Mouse (Mus musculus) liver, postnatal 0 days (tissue): ENCODE data around the gene Ngly1. TPM values are rescaled to one million over a fixed set of nuclear protein-coding genes. Genes with fewer than 3 reads are reported as not detected.

Experiments used
- ATAC-seq: fragments of 200-750 bp; cut with Nextera tagmentation; 2 replicates; pipeline ENCODE4 v1.8.0; 2017; ENCODE audit warnings: mild to moderate bottlenecking, moderate library complexity
- DNase-seq: peaks from one replicate; pipeline ENCODE4 v3.0.0-alpha.2; 2016
- H3K27ac ChIP-seq: fragments of 300-500 bp; sonication (generic); 2 replicates; pipeline ENCODE4 v1.5.1; 2014; ENCODE audit warnings: antibody characterized with exemption, moderate library complexity, mild to moderate bottlenecking, low read depth
- H3K27me3 ChIP-seq: fragments of 300-500 bp; sonication (generic); 2 replicates; pipeline ENCODE4 v1.6.1; 2014; ENCODE audit warnings: low read length, control low read depth, mixed read lengths; ENCODE audit not compliant: insufficient read depth
- H3K36me3 ChIP-seq: fragments of 300-500 bp; sonication (generic); replicated peaks from 2 replicates; pipeline ENCODE4 v1.6.1; 2014; ENCODE audit warnings: mild to moderate bottlenecking, control low read depth, low read length, moderate library complexity, mixed read lengths; ENCODE audit not compliant: insufficient read depth
- H3K4me1 ChIP-seq: fragments of 300-500 bp; sonication (generic); 2 replicates; pipeline ENCODE4 v1.6.1; 2014; ENCODE audit warnings: antibody characterized with exemption, mild to moderate bottlenecking, control low read depth; ENCODE audit not compliant: insufficient read depth
- H3K4me2 ChIP-seq: fragments of 300-500 bp; sonication (generic); 2 replicates; pipeline ENCODE4 v1.6.1; 2014; ENCODE audit warnings: low read depth, mild to moderate bottlenecking, low read length, moderate library complexity, mixed read lengths
- H3K4me3 ChIP-seq: fragments of 300-500 bp; sonication (generic); 2 replicates; pipeline ENCODE4 v1.5.1; 2014; ENCODE audit warnings: low read depth, low read length
- H3K9ac ChIP-seq: fragments of 300-500 bp; sonication (generic); replicated peaks from 2 replicates; pipeline ENCODE4 v1.6.1; 2014; ENCODE audit warnings: mild to moderate bottlenecking, moderate library complexity
- H3K9me3 ChIP-seq: fragments of 300-500 bp; sonication (generic); 2 replicates; pipeline ENCODE4 v1.6.1; 2016; ENCODE audit warnings: mild to moderate bottlenecking, control low read depth, low read length, mixed read lengths
- CTCF ChIP-seq: sonication (generic); IDR thresholded peaks from 2 replicates; pipeline ENCODE4 v1.5.1; 2016; ENCODE audit warnings: antibody characterized with exemption, low read depth
- EP300 ChIP-seq: IDR thresholded peaks from 2 replicates; pipeline ENCODE4 v1.6.1; 2016; ENCODE audit warnings: antibody characterized with exemption, low read depth, mild to moderate bottlenecking
- WGBS: fragments of 180-500 bp; shearing (Covaris S2); extraction: QIAGEN DNeasy Blood & Tissue Kit; methylation state at CpG from one replicate; pipeline ENCODE4 v1.1.7; 2014; ENCODE audit not compliant: insufficient replicate concordance; 5-methylcytosine and 5-hydroxymethylcytosine counted together
- polyA plus RNA-seq: library from polyadenylated mRNA; unstranded; fragments of >200 nt; fragmentation: Nextera tagmentation; extraction: Ambion mirVana; gene quantifications from 2 replicates; pipeline ENCODE4 v1.2.1, GENCODE M21; 2015

Ngly1 gene
- 19.9 and 20.0 TPM in 2 replicates for polyA plus RNA-seq

DNA sequence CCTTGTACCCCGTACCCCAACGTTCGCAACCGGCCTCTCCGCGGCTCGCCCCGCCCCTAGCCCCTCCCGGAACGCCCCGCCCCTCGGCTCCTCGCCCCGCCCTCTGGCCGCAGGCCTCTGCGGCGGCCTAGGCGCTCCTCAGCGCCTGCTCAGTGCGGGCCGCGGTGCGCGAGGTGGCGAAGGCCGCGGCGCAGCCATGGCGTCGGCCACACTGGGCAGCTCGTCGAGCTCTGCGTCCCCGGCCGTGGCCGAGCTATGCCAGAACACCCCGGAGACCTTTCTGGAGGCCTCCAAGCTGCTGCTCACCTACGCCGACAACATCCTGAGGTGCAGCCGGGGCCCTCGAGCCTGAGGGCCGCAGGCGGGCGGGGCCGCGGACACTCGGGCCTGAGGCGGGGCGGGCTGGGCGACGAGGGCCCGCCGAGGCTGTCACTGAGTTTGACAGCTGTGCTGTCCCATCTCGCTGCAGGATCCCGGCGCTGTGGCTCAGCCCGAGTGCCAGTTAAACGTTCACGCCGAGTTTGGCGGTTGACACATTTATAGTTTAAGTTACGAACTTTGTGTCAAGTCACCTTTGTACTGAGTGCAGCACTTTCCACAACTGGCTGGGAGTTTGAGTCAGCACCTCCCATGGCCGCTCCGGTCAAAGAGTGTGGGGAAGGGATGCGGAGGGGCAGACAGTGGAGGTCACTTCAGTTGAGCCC, at the start of gene Ngly1, which contains the start of gene Oxsm:
TSS of gene Ngly1 (plus strand) at position 110 of the 704 bp plus-strand sequence.
TSS of gene Oxsm (minus strand) at position 638 of the 704 bp plus-strand sequence.
- peaks cover 38% of the 10 kb centered on the region for H3K4me1 ChIP-seq
- H3K9ac ChIP-seq, result peak within 1 kb of the TSS; percentile 89
- WGBS, result under 1% methylated on average over 62 of the region's 65 CpGs
- H3K36me3 ChIP-seq, result no peaks in the 10 kb centered on the region
- peak within 1 kb of the TSS; percentile 75 for H3K4me2 ChIP-seq
- peak within 1 kb of the TSS; percentile 67 for H3K4me3 ChIP-seq
- H3K27me3 ChIP-seq, result no peaks in the 10 kb centered on the region
- no peak for TF ChIP-seq CTCF
- no peak for TF ChIP-seq EP300
- ATAC-seq, result peak; percentile 99
- H3K27ac ChIP-seq, result peak within 1 kb of the TSS; percentile 95
- peak; percentile 94 for DNase-seq
- H3K9me3 ChIP-seq, result no peaks in the 10 kb centered on the region

- no peak overlapping the region for H3K9ac ChIP-seq
- ATAC-seq, result no peak
- H3K27ac ChIP-seq, result no peak overlapping the region
- no peak overlapping the region for H3K4me2 ChIP-seq
- DNase-seq, result no peak
- 63% methylated on average over 6 of the region's 6 CpGs for WGBS
- H3K9me3 ChIP-seq, result no peaks in the 10 kb centered on the region
- TF ChIP-seq CTCF (no peak), EP300 (no peak)
- H3K36me3 ChIP-seq, result no peaks in the 10 kb centered on the region
- H3K4me1 ChIP-seq, result no peaks in the 10 kb centered on the region
- H3K27me3 ChIP-seq, result no peaks in the 10 kb centered on the region
- H3K4me3 ChIP-seq, result no peak overlapping the region
Observed at GRCm38 (mm10) chr14:16200220-16200912, 48.7 kb upstream of the Ngly1 start.

- Histone ChIP-seq H3K9me3 (no peaks in the 10 kb centered on the region), H3K27me3 (no peaks in the 10 kb centered on the region), H3K36me3 (no peaks in the 10 kb centered on the region), H3K4me3 (no peak overlapping the region), H3K4me2 (no peak overlapping the region), H3K4me1 (no peaks in the 10 kb centered on the region), H3K9ac (no peak overlapping the region), H3K27ac (no peak overlapping the region)
- ATAC-seq, result no peak
- peak; percentile 25 for DNase-seq
- 43% methylated on average over 8 of the region's 8 CpGs for WGBS
- TF ChIP-seq EP300 (no peak), CTCF (no peak)
Observed at GRCm38 (mm10) chr14:16200969-16201638, 48.0 kb upstream of the Ngly1 start.

DNA sequence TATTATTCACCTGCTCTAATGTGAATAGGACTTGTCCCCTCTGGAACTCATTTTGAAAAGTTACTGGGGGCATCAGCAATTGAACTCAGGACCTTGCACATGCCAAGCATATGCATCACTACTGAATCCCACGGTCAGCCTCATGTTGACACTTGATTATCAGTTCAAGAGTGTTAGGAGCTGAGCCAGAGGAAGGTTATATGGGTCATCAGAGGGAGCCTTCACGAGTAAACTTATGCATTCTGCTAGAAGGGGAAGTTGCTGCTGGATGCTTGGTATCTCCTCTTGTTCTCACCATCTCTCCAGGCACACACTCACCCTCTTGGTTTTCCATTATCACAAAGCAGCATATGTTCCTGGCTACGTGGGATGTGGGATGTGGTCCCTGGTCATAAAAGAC, 47.4 kb upstream of the Ngly1 start:
- Histone ChIP-seq H3K27me3 (no peaks in the 10 kb centered on the region), H3K36me3 (no peaks in the 10 kb centered on the region), H3K4me1 (no peaks in the 10 kb centered on the region), H3K27ac (no peak overlapping the region), H3K4me3 (no peak overlapping the region), H3K9ac (no peak overlapping the region), H3K9me3 (no peaks in the 10 kb centered on the region), H3K4me2 (no peak overlapping the region)
- no peak for ATAC-seq
- TF ChIP-seq EP300, result no peak
- TF ChIP-seq CTCF, result no peak
- WGBS, result 23% methylated on average over 3 of the region's 3 CpGs
- no peak for DNase-seq

DNA sequence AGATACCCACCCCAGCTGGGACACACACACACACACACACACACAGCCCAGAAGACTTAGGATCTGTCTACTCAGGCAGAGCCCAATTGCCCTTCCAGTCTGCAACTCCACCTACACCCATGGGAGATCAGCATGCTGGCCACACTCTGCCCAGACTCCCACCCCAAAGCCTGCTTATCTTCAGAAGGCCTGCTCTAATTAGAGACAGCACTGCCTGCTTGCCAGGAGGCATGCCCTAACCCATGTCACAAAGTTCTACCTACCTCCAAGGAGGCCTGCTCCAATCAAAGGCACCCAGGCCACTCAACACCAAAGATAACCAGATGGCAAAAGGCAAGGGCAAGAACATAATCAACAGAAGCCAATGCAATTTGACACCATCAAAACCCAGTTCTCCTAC, 41.4 kb upstream of the Ngly1 start:
- Histone ChIP-seq H3K36me3 (no peaks in the 10 kb centered on the region), H3K9me3 (no peaks in the 10 kb centered on the region), H3K27ac (no peak overlapping the region), H3K4me3 (no peak overlapping the region), H3K27me3 (no peaks in the 10 kb centered on the region), H3K9ac (no peak overlapping the region), H3K4me2 (no peak overlapping the region), H3K4me1 (no peaks in the 10 kb centered on the region)
- ATAC-seq, result no peak
- TF ChIP-seq EP300, result no peak
- no peak for TF ChIP-seq CTCF
- DNase-seq, result no peak

- 53% methylated on average over 2 of the region's 2 CpGs for WGBS
Observed at GRCm38 (mm10) chr14:16219015-16219414, 30.1 kb upstream of the Ngly1 start.

More at GRCm38 (mm10) chr14:16219015-16219414, 30.1 kb upstream of the Ngly1 start:
- no peaks in the 10 kb centered on the region for H3K9me3 ChIP-seq
- H3K9ac ChIP-seq, result no peak overlapping the region
- no peaks in the 10 kb centered on the region for H3K27me3 ChIP-seq
- no peaks in the 10 kb centered on the region for H3K36me3 ChIP-seq
- H3K4me3 ChIP-seq, result no peak overlapping the region
- H3K4me1 ChIP-seq, result no peaks in the 10 kb centered on the region
- no peak for DNase-seq
- H3K27ac ChIP-seq, result no peak overlapping the region
- no peak for ATAC-seq
- TF ChIP-seq CTCF, result peak; percentile 74
- no peak for TF ChIP-seq EP300
- no peak overlapping the region for H3K4me2 ChIP-seq
